Mouse (Mus musculus) ES-Bruce4 (cell line): ENCODE results near the gene Sik1. TPM values are rescaled to one million over a fixed set of nuclear protein-coding genes. Genes with fewer than 3 reads are reported as not detected.

Experiments
- H3K27ac ChIP-seq: 2 replicates; pipeline ENCODE4 v1.5.1; 2012; ENCODE audit warnings: low read length, inconsistent platforms; ENCODE audit not compliant: insufficient read depth
- H3K27me3 ChIP-seq: 2 replicates; pipeline ENCODE4 v1.6.1; 2012; ENCODE audit warnings: mild to moderate bottlenecking, low read length, inconsistent platforms; ENCODE audit not compliant: control insufficient read depth, poor library complexity, insufficient read depth, severe bottlenecking
- H3K36me3 ChIP-seq: 2 replicates; pipeline ENCODE4 v1.6.1; 2012; ENCODE audit warnings: inconsistent platforms, mild to moderate bottlenecking, low read length, moderate library complexity; ENCODE audit not compliant: control insufficient read depth, poor library complexity, insufficient read depth, severe bottlenecking
- H3K4me1 ChIP-seq: one replicate; pipeline ENCODE4 v1.8.1; 2011; ENCODE audit warnings: low read length; ENCODE audit not compliant: control insufficient read depth, insufficient read depth
- H3K4me3 ChIP-seq: 2 replicates; pipeline ENCODE4 v1.5.1; 2011; ENCODE audit warnings: low read depth, mild to moderate bottlenecking, low read length
- H3K9ac ChIP-seq: 2 replicates; pipeline ENCODE4 v1.6.1; 2012; ENCODE audit warnings: low read depth, mild to moderate bottlenecking, inconsistent platforms; ENCODE audit not compliant: poor library complexity, severe bottlenecking
- H3K9me3 ChIP-seq: replicated peaks from 2 replicates; pipeline ENCODE4 v1.6.1; 2012; ENCODE audit warnings: mild to moderate bottlenecking, low read length, inconsistent platforms; ENCODE audit not compliant: control insufficient read depth, poor library complexity, insufficient read depth, severe bottlenecking
- CTCF ChIP-seq: IDR thresholded peaks from one replicate; pipeline ENCODE4 v1.8.1; 2011; ENCODE audit warnings: low read depth, low read length
- EP300 ChIP-seq: IDR thresholded peaks from 2 replicates; pipeline ENCODE4 v1.6.1; 2011; ENCODE audit warnings: low read depth, low read length; ENCODE audit not compliant: insufficient read depth
- POLR2A ChIP-seq: IDR thresholded peaks from one replicate; pipeline ENCODE4 v1.8.1; 2011; ENCODE audit warnings: low read length; ENCODE audit not compliant: insufficient read depth
- polyA plus RNA-seq: library from polyadenylated mRNA; stranded (reverse); fragments of >200 nt; gene quantifications from 2 replicates; pipeline ENCODE4 v1.2.4, GENCODE M21; 2011; ENCODE audit warnings: low read depth; ENCODE audit not compliant: missing spikeins, insufficient read depth, insufficient read length

Sik1 gene
- polyA plus RNA-seq, 1 experiment: 45.1 TPM

- TF ChIP-seq POLR2A (no peak), EP300 (no peak)
- Histone ChIP-seq H3K4me1 (peaks cover 16% of the 10 kb centered on the region), H3K9me3 (no peaks in the 10 kb centered on the region), H3K4me3 (no peak overlapping the region), H3K27ac (no peak overlapping the region), H3K36me3 (no peaks in the 10 kb centered on the region), H3K9ac (no peak overlapping the region), H3K27me3 (no peaks in the 10 kb centered on the region)
These were observed 27.5 kb downstream of the Sik1 start for GRCm38 (mm10) chr17:31828118-31828517.

GRCm38 (mm10) chr17:31827206-31827605 lies 28.4 kb downstream of the Sik1 start:
- no peak overlapping the region for H3K27ac ChIP-seq
- no peaks in the 10 kb centered on the region for H3K9me3 ChIP-seq
- no peaks in the 10 kb centered on the region for H3K27me3 ChIP-seq
- no peaks in the 10 kb centered on the region for H3K36me3 ChIP-seq
- TF ChIP-seq CTCF: no peak
- TF ChIP-seq POLR2A: no peak
- TF ChIP-seq EP300: no peak
- H3K4me1 ChIP-seq: peaks cover 15% of the 10 kb centered on the region
- H3K4me3 ChIP-seq: no peak overlapping the region
- H3K9ac ChIP-seq: no peak overlapping the region

- Histone ChIP-seq H3K9me3 (no peaks in the 10 kb centered on the region), H3K27ac (no peak overlapping the region), H3K9ac (no peak overlapping the region), H3K4me1 (peaks cover 17% of the 10 kb centered on the region), H3K36me3 (no peaks in the 10 kb centered on the region), H3K4me3 (no peak overlapping the region), H3K27me3 (no peaks in the 10 kb centered on the region)
- TF ChIP-seq EP300: no peak
- TF ChIP-seq POLR2A: no peak
- no peak for TF ChIP-seq CTCF
These were observed 28.9 kb downstream of the Sik1 start for GRCm38 (mm10) chr17:31826669-31827068.

- Histone ChIP-seq H3K27ac (no peak overlapping the region), H3K9me3 (no peaks in the 10 kb centered on the region), H3K4me3 (no peak overlapping the region), H3K4me1 (peaks cover 12% of the 10 kb centered on the region), H3K36me3 (no peaks in the 10 kb centered on the region), H3K9ac (no peak overlapping the region), H3K27me3 (no peaks in the 10 kb centered on the region)
- TF ChIP-seq EP300 (no peak), POLR2A (no peak), CTCF (no peak)
These were observed 29.9 kb downstream of the Sik1 start for GRCm38 (mm10) chr17:31825678-31826077.

- TF ChIP-seq EP300: no peak
- no peak for TF ChIP-seq POLR2A
- TF ChIP-seq CTCF: no peak
- Histone ChIP-seq H3K27ac (no peak overlapping the region), H3K4me1 (peaks cover 12% of the 10 kb centered on the region)
These were observed 30.8 kb downstream of the Sik1 start for GRCm38 (mm10) chr17:31824812-31825211.

GRCm38 (mm10) chr17:31821136-31821933 lies 34.3 kb downstream of the Sik1 start:
- peak overlapping the region; percentile 2; the same call in 1 of the 2 replicates for H3K4me3 ChIP-seq
- TF ChIP-seq CTCF (no peak), EP300 (0 out of 2 replicates have a peak, but pooled peaks have one; percentile 22)
- peak overlapping the region; percentile 86 for H3K27ac ChIP-seq
- 0 out of 2 replicates have a peak overlapping the region, but pooled peaks have one; percentile 15 for H3K9ac ChIP-seq
- no peaks in the 10 kb centered on the region for H3K36me3 ChIP-seq
- H3K27me3 ChIP-seq: no peaks in the 10 kb centered on the region
- no peaks in the 10 kb centered on the region for H3K9me3 ChIP-seq
- peaks cover 14% of the 10 kb centered on the region for H3K4me1 ChIP-seq

More at GRCm38 (mm10) chr17:31824812-31825211, 30.8 kb downstream of the Sik1 start:
- Histone ChIP-seq H3K9ac (no peak overlapping the region), H3K4me3 (no peak overlapping the region), H3K27me3 (no peaks in the 10 kb centered on the region), H3K9me3 (no peaks in the 10 kb centered on the region), H3K36me3 (no peaks in the 10 kb centered on the region)
